Mouse (Mus musculus) right cerebral cortex, postnatal 4 days (tissue): ENCODE results near the gene Tmem125.
"Not testable (repeated sequence)": the region's sequence is repeated elsewhere in the genome, so short reads cannot be mapped to it uniquely, and the experiment has no call there.

ENCODE experiments used
- DNase-seq: peaks from one replicate; pipeline ENCODE4 v3.0.0-alpha.2; 2022

Tmem125 gene

DNA sequence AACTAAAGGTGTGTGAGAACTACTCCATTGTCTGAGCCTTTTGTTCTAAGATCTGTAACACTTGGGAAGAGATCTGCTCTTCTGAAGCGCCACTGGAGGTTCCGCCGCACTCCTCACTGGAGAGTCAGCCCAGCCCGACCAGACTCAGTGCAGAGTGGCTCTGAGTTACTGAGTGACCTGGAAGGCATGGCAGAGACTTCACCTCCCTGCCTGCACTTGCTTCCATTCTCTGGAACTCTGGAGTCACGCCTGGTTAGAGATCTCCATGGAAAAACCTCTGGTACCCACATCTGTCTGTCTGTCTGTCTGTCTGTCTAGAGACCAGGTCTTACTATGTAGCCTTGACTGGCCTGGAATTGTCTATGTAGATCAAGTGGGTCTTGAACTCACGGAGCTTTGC, 8.2 kb downstream of the Tmem125 start:
- DNase-seq = no peak

DNA sequence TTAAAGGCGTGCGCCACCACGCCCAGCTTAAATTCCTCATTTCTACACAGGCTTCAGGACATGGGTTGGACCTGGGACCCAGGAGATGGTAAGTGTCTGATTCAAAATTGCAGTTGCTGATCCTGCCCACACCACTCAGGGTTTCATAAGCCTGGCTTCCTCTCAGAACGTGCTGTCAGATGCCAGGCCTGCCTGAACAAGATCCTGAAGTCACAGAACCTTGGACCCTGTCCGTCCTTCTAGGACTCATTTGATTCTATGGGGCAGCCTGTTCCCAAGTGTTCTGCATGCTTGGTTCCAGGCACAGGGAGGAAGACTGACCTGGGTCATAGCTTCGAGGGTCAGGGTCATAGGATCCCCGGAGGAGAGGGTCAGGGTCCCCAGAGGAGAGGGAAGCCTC, 10.2 kb downstream of the Tmem125 start:
- no peak for DNase-seq

DNA sequence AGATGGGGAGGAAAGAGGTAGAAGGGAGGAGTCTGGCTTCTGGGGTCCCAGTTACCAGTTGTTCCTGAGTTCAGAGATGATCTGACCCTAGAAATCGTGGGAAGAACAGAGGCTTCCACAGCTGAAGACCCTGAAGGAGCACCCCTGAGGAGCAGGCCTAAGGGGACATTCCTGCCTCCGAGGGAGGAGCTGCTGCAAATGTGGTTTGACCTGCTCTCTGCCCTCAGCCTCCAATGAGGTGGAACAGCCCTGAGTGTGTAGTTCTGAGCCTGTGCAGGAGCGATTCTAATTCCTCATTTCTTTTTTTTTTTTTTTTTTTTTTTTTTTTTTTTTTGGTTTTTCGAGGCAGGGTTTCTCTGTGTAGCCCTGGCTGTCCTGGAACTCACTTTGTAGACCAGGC, 10.7 kb downstream of the Tmem125 start:
- no peak for DNase-seq

GRCm38 (mm10) chr4:118532663-118533062, 11.2 kb downstream of the Tmem125 start:
- no peak for DNase-seq

DNA sequence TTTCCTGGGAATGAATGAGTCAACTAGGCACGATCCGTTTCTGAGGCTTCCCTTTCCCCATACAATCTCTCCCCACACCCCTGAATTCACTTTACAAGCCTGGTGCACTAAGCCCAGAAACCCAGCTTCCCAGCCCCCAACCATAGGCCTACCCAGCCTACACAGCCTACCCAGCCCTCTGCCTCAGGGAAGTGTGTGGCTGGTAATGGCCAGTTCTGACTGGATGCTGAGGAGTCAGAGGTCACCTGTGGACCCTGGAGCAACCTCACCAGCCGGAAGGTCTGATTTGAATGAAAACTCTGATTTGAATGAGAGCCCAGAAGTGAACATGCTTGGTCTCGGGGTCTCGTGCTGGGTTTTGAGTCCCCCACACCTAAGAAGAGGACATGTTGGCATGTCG, 16.1 kb downstream of the Tmem125 start:
- DNase-seq = no peak

- DNase-seq = no peak
Observed at GRCm38 (mm10) chr4:118527335-118527681, 16.5 kb downstream of the Tmem125 start.

DNA sequence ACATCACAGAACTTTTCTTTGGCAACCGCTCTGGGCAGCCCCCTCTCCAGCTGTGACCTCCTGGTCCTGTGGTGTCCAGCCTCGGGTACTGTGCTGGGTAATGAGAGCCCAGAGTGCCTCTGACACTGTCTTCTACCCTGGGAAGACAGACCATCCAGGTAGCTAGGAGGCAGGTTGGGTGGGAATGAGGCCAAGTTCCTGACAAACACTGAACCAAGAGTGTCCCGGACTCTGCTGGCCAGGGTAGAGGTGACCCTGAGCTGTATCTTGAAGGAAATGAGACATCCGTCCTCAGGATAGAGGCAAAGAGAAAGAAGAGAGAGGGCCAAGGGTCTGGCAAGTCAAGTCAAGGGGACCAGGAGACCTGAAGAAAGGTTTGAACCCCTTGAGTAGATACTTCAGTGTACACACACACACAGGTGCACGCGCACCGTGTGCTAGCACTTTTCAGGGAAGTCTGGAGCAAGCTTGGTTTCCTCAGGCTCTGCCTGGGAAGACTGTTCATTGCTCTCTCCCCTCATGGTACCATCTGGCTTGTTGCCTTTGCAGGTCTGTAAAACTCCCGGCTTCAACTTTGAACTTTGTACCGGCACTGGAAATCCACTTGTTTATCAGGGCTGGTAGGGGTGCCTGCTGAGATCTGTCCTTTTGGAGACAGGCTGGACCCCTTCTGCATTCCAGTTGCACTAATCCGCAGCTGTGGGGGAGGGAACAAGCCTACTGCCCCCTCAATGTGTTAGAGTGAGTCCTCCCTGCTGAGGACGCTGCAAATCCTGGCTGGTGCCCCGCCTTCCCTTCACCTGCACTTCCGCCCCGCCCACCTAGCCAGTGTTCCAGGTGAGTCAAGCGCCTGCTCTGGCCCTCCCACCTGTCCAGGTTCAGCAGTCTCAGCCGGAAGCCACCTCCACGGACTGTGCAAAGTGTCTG, 17.2 kb downstream of the Tmem125 start, which contains the start of gene 2610528J11Rik:
Gene 2610528J11Rik, plus strand, starts transcription at position 592 of the 927 bp plus-strand sequence.
- DNase-seq = no peak

DNA sequence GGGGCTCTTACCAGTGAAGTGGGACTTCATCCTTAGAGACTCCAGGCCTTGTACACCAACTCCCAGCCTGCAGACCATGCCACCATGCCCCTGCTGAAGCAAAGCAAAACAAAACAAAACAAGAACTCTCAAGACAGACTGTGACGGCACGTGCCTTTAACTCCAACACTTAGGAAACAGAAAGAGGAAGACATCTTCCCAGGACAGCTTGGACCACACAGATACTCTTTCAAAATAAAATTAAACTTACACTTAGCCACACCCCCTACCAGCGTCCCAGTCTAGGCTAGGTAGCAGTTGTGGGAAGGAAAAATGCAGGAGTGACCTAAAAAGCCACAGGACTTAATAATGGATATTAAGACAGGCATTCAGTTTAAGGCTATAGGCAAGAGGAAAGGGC, 18.1 kb downstream of the Tmem125 start:
- DNase-seq = no peak

DNA sequence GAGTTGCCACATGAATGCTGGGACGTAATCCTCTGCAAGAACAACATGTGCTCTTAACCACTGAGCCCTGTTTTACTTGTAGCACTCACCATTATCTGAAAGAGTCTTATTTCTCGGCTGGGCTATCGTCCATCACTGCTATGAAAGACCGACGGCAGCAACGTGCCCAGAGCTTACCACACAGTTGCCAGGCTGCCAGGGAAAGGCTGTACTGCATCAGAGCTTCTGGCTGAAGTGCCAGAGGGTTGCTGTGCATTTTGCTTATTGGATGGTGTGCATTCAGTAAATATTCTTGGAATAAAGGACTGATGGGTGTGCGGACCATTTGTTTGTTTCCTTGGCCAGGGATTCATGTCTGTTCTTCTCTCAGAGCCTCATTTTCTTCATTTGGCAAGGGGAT, 19.9 kb downstream of the Tmem125 start:
- DNase-seq = no peak

- DNase-seq = no peak
Observed at GRCm38 (mm10) chr4:118522248-118522647, 21.6 kb downstream of the Tmem125 start.

DNA sequence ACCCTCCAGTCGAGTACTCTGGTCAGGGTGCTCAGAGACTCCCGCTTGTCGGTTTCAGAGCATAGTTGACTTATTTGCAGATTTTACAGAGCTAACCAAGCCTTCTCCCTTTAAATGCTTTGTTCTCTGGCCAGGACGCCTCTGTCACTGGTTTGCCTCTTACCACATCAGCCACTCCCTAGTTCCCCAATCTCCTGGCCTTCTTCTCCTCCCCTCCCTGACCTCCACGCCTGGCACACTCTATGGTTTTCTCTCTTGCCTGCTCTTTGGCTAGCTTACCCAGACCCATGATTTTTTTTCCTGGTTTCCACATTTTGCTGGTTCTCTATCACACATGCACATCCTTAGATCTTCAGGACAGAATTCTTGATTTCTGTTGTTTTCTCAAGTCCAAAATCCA, 25.6 kb downstream of the Tmem125 start:
- DNase-seq = no peak

GRCm38 (mm10) chr4:118517497-118518146, 26.2 kb downstream of the Tmem125 start:
- DNase-seq = no peak

GRCm38 (mm10) chr4:118516699-118517496, 26.9 kb downstream of the Tmem125 start:
- no peak for DNase-seq

GRCm38 (mm10) chr4:118509050-118509449, 34.8 kb downstream of the Tmem125 start:
- no peak for DNase-seq

- DNase-seq = not testable (repeated sequence)
Observed at GRCm38 (mm10) chr4:118507171-118507570, 36.7 kb downstream of the Tmem125 start.

- no peak for DNase-seq
Observed at GRCm38 (mm10) chr4:118505551-118505950, 38.3 kb downstream of the Tmem125 start.

GRCm38 (mm10) chr4:118500792-118501191, 43.1 kb downstream of the Tmem125 start:
- DNase-seq = no peak

GRCm38 (mm10) chr4:118500171-118500724, 43.6 kb downstream of the Tmem125 start:
- no peak for DNase-seq
